Mouse (Mus musculus) right cerebral cortex, adult 18-20 months (tissue): ENCODE results near the gene Aqp9.

Source experiments
- DNase-seq: peaks from one replicate; pipeline ENCODE4 v3.0.0; 2022; ENCODE audit warnings: mixed read lengths

Gene Aqp9

GRCm38 (mm10) chr9:71064291-71064840, 104.1 kb downstream of the Aqp9 start:
- no peak for DNase-seq

GRCm38 (mm10) chr9:71063551-71063950, 104.9 kb downstream of the Aqp9 start:
- no peak for DNase-seq

DNA sequence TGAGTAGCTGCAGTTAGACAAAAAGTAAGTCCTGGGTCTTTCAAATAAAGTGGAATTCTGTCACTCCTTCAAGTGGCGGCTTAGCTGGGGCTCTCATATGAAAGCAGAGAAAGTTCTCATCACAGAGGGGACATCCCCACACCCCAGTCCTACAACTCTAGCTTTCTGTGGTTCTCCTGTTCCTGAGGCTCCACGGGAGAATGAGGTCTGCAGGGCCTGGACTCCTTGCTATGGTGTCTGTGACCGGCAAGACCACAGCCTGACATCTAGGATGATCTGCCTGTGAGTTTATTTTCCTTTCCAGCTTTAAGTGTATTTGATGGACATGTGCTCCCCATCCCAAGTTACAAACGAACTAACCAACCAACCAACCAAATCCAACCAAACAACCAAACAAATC, 105.5 kb downstream of the Aqp9 start:
- no peak for DNase-seq

GRCm38 (mm10) chr9:71062301-71062700, 106.2 kb downstream of the Aqp9 start:
- no peak for DNase-seq
